Mouse (Mus musculus) brain, embryonic 14.5 days (tissue): Measurements from ENCODE around the gene 3830406C13Rik. TPM values are rescaled to one million over a fixed set of nuclear protein-coding genes. Genes with fewer than 3 reads are reported as not detected.

ENCODE experiments used
- DNase-seq: peaks from one replicate; pipeline ENCODE4 v3.0.0-alpha.2; 2011; ENCODE audit warnings: low read depth
- CTCF ChIP-seq: fragments of 200-500 bp; IDR thresholded peaks from 2 replicates; pipeline ENCODE4 v1.5.1; 2012; ENCODE audit warnings: inconsistent platforms, mild to moderate bottlenecking, moderate library complexity, borderline replicate concordance; ENCODE audit not compliant: insufficient read depth, insufficient read length; ENCODE audit errors: extremely low read depth
- POLR2A ChIP-seq: fragments of 200-500 bp; IDR thresholded peaks from 2 replicates; pipeline ENCODE4 v1.6.1; 2012; ENCODE audit warnings: mild to moderate bottlenecking, inconsistent platforms, borderline replicate concordance; ENCODE audit not compliant: poor library complexity, insufficient read depth, insufficient read length, severe bottlenecking; ENCODE audit errors: extremely low read depth
- polyA plus RNA-seq: library from polyadenylated mRNA; depleted of rRNA; stranded (reverse); fragments of >200 nt; gene quantifications from 2 replicates; pipeline ENCODE4 v1.2.3, GENCODE M21; 2012; rRNA removed

3830406C13Rik gene
- polyA plus RNA-seq, 1 experiment: 17.2 TPM

DNA sequence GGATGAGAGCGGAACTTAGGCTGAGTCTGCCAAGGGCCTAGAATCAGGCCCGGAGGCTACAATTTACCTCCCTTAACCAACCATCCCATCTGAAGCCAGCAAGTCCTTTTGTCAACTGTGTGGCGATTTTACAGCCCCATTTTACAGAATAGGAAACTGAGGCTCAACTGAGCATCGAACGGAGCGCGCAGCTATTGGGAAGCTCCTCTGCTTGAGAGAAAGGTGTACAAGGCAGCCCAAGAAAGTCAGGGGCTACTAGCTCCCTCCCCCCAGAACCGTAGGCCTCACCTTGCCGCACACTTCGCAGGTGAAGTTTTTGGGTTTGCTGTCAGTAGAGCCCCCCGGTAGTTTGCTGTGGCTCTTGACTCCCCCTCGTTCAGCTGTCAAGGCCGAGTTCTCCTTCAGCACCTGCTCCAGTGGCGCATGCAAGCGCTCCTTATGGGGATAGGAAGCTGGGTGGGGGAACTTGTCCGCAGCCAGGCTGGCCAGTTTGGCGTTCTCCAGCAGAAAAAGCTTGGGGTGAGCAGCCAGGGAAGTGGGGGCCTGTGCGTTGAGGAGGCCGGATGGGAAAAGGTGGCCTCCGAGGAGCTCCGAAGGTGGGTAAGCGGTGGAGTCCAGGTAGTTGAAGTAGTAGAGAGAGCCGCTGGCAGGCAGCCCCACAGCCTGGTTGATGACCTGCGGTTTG, 60.2 kb downstream of the 3830406C13Rik start:
- TF ChIP-seq CTCF: no peak
- no peak for TF ChIP-seq POLR2A
- peak; percentile 46 for DNase-seq

DNA sequence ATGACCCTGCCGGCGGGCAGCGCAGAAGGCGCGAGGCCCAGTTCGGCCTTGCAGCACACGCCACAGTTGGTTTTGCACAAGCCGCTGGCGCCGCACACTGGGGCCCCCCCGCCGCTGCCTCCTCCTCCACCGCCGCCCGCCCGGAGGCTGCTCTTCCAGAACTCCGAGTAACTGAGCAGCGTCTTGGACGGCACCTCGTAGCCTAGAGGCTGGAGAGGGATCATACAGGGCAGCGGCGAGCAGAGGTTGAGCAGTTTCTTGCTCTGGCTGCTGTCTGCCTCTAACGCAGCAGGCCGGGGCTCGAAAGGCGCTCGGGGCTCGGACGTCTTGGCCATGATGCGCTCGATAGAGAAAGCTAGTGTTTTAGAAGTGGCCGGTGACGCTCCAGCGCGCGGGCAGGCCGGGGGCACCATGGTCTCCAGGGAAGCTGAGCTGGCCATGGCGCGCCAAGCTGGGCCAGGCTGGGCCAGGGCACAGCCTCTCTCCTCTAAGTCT, 60.8 kb downstream of the 3830406C13Rik start:
- TF ChIP-seq POLR2A (no peak), CTCF (no peak)
- DNase-seq: no peak

DNA sequence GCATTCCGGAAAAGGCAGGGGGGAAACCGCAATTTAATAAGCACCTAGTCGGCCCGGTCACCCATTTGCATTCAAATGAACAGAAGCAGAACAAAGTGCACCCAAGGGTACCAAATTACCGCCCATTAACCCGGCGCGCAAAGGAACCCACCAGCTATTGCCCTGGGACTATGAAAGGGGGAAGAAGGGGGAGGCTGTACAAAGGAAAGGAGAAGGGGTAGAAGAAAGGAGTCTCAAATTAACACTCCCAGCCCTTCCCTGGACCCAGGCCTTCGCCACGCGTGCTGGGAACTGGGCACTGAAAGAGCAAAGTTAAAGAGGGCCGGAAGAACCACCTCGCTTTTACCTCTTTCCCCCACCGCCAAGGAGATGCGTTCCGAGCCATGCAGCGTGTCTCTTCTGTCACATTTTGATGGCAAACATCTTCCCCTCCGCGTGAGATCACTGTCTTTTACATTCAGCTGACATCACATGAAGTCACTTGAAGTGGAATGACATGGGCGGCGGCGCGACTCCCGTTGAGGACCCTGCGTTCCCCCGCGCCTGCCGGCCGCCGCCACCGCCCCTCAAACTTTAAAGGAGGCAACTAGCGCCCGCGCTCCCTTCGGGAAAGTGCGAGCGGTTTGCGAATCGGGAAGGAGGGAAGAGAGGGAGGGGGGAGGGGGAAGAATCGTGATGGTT, 61.4 kb downstream of the 3830406C13Rik start:
- TF ChIP-seq CTCF (no peak), POLR2A (no peak)
- peak; percentile 91 for DNase-seq

DNA sequence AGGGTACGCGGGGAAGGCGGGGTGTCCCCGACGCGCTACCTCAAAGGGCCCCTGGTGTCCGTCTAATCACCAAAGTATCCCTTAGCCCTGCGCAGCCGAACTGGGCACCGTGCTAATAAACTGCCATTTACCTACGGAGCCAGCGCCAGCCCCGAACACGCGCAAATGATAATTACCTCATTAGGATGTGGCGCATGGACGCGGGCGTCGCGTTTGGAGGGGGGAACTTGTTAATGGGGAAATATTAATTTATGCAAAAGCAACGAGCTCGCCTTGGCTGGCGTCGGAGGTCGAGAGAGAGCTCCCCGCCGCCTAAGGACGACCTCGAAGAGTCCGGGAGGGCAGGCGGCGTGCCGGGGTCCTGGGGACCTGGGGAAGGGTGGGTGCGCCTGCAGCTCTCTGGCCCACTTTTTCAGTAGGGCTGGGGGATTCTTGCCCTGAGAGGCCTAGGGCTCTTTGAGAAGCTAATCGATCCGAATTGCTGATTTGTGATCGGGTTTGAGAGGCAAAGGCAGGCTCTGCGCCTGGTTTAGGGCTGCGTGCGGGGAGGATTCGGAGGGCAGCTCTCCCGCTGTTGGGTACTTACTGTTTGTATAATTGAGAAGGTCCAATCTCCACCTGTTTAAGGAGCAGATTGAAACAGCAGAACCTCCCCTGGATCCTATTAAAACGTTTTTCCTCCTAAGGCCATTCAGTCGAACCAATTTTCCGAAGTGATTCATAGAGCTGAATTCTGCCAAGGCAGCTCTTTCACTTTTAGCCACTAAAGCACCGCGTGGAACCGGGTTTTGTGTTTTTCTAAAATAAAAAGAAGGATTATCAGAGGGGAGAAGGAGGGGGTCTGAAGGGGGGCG, 62.3 kb downstream of the 3830406C13Rik start:
- peak; percentile 94 for DNase-seq
- TF ChIP-seq CTCF (no peak), POLR2A (no peak)

DNA sequence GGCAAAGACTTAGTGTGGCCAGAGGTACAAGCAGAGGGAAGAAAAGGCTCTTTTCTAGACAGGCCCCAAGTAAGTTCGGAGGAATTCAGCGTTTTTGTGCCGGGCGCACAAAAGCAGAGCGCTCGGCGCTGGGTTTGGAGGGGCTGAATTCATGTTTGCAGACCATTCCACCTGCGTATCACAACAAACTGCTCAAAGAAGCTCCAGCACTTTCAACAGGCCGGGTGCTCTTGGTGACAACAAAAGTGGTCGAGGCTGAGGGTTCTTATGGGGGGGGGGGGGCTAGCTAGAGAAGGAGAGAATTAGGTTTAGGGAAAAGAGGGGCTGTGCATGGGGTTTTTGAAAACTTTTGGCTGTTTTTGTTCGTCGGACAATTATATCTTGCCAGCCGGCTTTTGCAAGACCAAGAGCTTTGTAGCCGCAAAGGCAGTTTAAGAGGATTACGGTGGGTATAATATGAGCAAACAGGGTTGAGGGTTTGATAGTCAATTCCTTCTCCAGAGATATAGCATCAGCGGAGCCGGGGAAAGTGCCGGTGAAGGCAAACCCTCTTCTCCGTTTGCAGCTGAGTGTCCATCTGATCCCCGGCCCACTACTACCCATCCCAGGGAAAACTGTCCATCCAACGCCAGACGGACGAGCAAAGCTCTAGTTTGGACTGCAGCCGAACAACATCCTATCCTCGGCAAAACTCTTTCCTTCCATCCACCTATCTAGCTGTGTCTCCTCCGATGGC, 63.1 kb downstream of the 3830406C13Rik start:
- TF ChIP-seq CTCF: no peak
- no peak for DNase-seq

DNA sequence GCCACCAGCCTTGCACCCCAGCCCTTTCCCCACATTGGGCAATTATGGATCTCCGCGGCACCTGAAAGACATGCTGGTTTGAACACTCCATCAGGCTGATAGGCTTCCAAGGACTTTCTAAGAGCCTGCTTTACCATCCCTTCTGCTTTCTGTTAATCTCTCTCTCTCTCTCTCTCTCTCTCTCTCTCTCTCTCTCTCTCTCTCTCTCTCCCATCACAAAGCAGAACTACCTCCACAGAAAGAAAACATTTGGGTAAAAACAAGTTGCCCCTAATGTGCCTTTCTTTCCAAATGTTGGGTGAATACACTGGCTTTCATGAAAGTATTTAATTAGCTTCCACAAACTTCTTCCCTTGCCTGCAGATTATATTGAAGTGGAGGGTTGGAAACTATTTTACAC, 64.1 kb downstream of the 3830406C13Rik start, which contains the start of gene Fezf2:
Fezf2 (minus strand) TSS at position 101 of the 400 bp plus-strand sequence.
- TF ChIP-seq CTCF: no peak
- TF ChIP-seq POLR2A: no peak
- DNase-seq: peak; percentile 75

DNA sequence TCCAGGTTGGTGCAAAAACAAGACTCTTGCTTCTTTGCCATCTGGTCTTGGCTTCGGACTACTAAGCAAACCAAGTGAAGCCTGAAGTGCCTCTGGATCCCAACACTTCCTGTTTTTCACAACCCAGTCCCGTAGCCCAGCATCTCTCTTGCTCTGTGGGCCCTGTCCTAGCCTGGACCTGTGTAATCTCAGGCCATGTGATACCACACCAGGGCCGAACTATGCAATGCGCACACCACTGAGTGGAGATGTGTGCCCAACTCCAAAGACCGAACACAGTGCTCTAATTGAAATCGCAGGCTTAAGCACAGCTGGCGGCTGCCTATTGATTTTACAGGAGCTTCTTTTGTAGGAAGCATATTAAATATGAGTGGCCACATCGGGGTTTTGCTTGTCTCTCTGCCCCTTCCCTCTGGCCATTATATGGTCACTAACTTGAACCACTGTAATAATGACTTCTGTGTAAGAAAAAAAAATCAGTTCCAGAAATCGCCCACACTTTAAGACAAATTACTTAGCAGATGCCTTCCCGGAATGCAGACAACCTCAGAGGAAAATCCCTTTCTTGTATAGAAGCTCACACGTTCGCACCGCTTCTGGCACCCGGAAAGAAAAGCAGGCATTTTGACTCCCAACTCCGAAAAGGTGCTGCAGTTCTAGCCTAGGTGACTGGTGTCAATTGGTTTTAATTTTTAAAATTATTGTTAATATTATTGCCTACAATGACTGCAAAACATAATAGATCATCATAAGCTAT, 65.5 kb downstream of the 3830406C13Rik start:
- peak; percentile 52 for DNase-seq
- no peak for TF ChIP-seq POLR2A
- no peak for TF ChIP-seq CTCF

DNA sequence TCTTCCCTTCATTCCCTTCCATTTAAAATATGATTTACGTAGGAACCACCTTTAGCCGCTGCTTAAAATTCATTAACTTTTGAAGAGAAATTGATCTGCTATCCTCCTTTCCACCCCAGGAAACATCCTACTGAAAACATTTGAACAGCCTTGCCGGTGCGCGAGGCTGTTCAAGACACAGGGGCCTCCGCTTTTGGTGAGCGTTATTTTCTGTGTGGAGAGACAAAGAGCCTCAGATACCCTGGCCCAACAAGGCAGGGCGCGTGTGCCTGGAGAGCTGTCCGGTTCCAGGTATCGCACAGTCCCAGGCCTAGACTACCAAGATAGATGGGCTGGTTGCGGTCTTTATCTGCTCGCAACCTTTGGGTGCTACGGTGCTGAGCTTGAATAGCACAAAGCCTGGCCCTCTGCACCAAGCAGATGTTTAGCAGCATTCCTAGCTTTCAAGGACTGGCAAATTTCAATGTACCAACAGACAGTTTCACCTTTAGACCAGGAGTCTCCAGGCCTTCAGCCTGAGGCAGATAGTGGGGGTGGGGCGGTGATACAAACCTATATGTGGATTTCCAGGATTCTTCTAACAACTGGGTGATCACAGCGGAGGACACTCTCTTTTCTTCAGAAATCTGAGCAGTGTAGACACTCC, 66.4 kb downstream of the 3830406C13Rik start:
- DNase-seq: peak; percentile 52
- TF ChIP-seq POLR2A (no peak), CTCF (no peak)

Other genes starting within 250 kb of the 3830406C13Rik start
- gene Gm49355, start 197 bp upstream of the 3830406C13Rik start, polyA plus RNA-seq: 0.19 and 0.44 TPM in 2 replicates
- gene Fezf2, start 64.0 kb downstream of the 3830406C13Rik start, polyA plus RNA-seq: 16.5 and 79.1 TPM in 2 replicates